Mouse (Mus musculus): ENCODE data around the gene 1700067K01Rik.
A peak's percentile ranks its signal among the peaks of the same experiment; 100 is the strongest.

1700067K01Rik gene

GRCm38 (mm10) chr8:84001281-84002000 lies at the start of gene 1700067K01Rik:
1700067K01Rik (plus strand) TSS chr8:84001502.
- no peak for DNase-seq (ENCODE audit: extremely low read depth, low read depth, low spot score)

DNA sequence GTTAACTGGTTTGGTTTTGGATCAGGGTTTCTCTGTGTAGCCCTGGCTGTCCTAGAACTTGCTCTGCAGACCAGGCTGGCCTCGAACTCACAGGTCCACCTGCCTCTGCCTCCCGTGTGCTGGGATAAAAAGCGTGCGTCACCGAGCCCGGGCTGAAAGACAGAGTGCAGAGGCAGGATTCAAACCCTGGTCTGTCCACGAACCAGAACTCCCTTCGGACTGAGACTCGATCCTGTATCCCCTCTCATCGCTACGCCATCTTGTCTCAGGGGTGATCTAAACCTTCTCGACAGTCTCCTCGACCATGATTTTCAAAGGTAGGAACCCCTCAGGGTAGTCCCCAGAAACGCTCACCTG lies 46.6 kb upstream of the 1700067K01Rik start:
- DNase-seq (ENCODE audit: extremely low read depth, low read depth, low spot score) = no peak

GRCm38 (mm10) chr8:83955106-83955957 lies 46.0 kb upstream of the 1700067K01Rik start, which contains the start of the genes Gm10644 and Asf1b:
Gm10644 (minus strand) TSS chr8:83955205.
Asf1b (plus strand) TSS chr8:83955507.
- peak; percentile 98 for DNase-seq (ENCODE audit: extremely low read depth, low read depth, low spot score)

DNA sequence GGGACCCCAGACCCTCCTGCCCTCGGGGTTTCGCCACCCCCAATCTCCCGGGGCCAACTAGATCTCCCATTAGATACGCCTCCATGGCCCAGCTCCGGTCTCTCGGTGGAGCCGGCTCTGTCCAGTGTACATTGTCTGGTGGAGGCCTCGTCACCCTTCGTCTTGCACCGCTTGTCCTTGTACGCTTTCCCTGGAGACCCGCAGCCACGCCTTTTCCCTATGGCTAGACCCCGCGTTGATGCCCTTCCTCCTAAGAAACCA lies 45.4 kb upstream of the 1700067K01Rik start:
- DNase-seq (ENCODE audit: extremely low read depth, low read depth, low spot score) = no peak

DNA sequence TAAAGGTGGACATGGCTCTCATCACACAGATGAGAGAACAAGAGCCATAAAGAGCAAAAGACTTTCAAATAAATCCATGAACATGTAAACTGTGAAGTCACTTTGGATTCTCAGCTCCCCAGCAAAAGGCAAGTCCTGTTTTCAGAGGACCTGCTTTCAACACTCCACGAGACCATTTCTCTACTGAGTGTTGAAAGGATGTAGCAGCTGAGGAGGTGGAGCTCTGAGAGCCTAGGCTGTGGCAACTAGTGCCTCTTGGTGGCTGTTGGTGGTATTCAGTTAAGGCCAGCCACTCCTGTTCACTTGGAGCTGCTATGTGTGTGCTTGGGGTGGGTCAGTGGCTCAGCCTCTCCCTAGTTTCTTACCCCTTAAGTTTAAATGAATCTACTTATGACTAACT lies 44.5 kb upstream of the 1700067K01Rik start:
- DNase-seq (ENCODE audit: extremely low read depth, low read depth, low spot score) = no peak

DNA sequence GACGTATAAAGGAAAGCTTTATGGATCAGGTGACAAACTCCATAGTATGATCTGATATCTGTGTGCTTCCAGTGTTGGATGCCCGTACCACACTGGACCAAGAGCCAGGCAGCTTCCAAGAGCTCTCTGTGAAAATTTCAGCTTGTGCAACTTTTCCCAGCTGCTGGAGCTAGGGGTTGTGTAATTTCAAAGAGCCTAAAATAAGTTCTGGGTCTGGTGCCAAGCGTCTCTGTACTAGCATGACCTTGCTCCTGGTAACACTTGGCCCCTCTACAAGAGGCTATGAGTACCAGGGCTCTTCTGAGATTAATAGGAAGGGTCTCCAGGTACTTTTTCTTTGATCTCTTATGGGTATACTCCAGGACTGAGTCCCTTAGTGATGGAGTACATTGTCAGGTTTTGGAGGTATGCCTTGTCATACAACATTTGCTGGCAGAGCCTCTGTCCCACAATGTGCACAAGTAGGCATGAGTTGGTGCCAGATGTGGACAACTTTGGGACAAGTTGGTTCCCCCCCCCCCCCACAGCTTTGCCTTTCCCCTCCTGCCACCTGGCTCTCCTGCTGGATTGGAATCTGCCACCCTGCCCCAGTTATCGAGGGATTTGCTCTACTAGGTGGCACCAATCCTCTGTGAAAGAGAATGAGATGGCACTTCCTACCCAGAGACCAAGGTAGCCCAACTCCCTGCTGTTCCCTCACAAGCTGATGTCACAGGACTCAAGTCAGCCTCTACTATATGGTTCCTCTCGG lies 37.1 kb upstream of the 1700067K01Rik start:
- DNase-seq (ENCODE audit: extremely low read depth, low read depth, low spot score) = peak; percentile 85

GRCm38 (mm10) chr8:83967701-83968100 lies 33.6 kb upstream of the 1700067K01Rik start:
- DNase-seq (ENCODE audit: extremely low read depth, low read depth, low spot score) = no peak

GRCm38 (mm10) chr8:83971121-83971520 lies 30.2 kb upstream of the 1700067K01Rik start:
- no peak for DNase-seq (ENCODE audit: extremely low read depth, low read depth, low spot score)

GRCm38 (mm10) chr8:83971661-83972060 lies 29.6 kb upstream of the 1700067K01Rik start:
- DNase-seq (ENCODE audit: extremely low read depth, low read depth, low spot score) = no peak

- peak; percentile 86 for DNase-seq (ENCODE audit: extremely low read depth, low read depth, low spot score)
These were observed 28.9 kb upstream of the 1700067K01Rik start, which contains the start of gene Prkaca for GRCm38 (mm10) chr8:83972150-83973120. Prkaca (plus strand) TSS chr8:83972993.

DNA sequence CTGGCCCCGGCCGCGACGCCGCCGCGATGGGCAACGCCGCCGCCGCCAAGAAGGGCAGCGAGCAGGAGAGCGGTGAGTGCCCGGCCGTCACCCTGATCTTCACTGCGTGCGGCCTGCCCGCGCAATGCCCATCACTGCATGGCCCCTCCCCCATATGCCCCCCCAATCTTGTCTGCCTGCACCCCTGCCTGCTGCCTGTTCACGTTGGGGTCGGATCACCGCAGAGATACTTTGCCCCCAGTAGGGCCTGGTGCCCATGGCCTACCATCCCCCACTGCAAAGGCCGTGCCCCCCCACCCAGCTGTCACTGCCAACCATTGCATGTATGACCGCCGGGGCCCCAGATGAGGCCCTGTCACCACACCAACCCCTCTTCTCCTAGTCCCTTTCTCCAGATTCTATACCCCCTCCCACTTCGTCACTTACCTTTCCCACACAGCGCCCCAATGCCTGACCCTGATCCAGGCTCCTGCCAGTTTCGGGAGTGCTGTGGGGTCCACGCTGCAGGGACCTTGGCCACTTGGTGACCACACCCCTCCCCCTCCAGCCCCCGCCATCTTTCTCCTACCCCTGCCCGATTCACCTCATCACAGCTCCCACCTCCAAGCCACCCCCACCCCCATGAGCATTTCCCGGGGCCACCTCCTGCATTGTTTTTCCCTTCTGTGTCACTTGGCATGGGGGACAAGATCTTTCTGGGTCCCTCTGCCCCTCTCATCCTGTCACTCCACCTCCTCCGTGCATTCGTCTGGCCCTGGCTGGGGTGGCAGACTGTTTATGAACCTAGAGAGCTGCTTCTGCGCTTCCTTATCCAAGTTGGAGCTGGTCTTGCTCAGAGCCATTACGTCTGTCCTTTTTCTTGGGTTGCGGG lies 27.9 kb upstream of the 1700067K01Rik start:
- DNase-seq (ENCODE audit: extremely low read depth, low read depth, low spot score) = no peak

- no peak for DNase-seq (ENCODE audit: extremely low read depth, low read depth, low spot score)
These were observed 26.8 kb upstream of the 1700067K01Rik start for GRCm38 (mm10) chr8:83974521-83974920.

GRCm38 (mm10) chr8:83976101-83976630 lies 25.1 kb upstream of the 1700067K01Rik start:
- no peak for DNase-seq (ENCODE audit: extremely low read depth, low read depth, low spot score)

- no peak for DNase-seq (ENCODE audit: extremely low read depth, low read depth, low spot score)
These were observed 24.4 kb upstream of the 1700067K01Rik start for GRCm38 (mm10) chr8:83976779-83977350.

- no peak for DNase-seq (ENCODE audit: extremely low read depth, low read depth, low spot score)
These were observed 23.7 kb upstream of the 1700067K01Rik start for GRCm38 (mm10) chr8:83977646-83978045.

GRCm38 (mm10) chr8:83978200-83978599 lies 23.1 kb upstream of the 1700067K01Rik start:
- no peak for DNase-seq (ENCODE audit: extremely low read depth, low read depth, low spot score)

DNA sequence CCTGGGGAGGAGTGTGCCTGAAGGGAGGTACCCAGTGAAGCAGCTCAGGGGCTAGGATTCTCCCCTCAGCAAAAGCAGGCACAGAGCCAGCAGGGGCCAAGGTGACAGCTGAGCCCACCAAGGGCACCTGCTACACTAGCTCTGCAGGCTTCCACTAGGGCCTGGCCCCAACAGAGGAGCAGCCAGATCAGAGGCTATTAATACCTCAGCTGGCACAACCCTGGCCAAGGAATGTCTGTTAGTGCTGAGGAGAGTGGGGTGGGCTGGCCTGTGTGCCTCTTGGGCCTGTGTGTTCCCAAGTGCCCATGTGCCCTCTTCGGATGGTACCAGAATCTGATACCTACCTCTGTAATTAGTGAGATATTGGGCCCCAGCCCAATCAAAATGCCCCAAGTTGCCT lies 21.1 kb upstream of the 1700067K01Rik start:
- DNase-seq (ENCODE audit: extremely low read depth, low read depth, low spot score) = no peak

GRCm38 (mm10) chr8:83980845-83981244 lies 20.5 kb upstream of the 1700067K01Rik start:
- no peak for DNase-seq (ENCODE audit: extremely low read depth, low read depth, low spot score)

- DNase-seq (ENCODE audit: extremely low read depth, low read depth, low spot score) = no peak
These were observed 19.8 kb upstream of the 1700067K01Rik start for GRCm38 (mm10) chr8:83981533-83981932.

Measured in fat pad, adult 2 months (tissue).